Mouse (Mus musculus) 3T3-L1 (cell line): ENCODE data around the gene Atp5mpl.

Experiments
- DNase-seq: peaks from one replicate; pipeline ENCODE4 v3.0.0-alpha.2; 2015; ENCODE audit warnings: low read depth, low spot score

Atp5mpl gene

GRCm38 (mm10) chr12:111950486-111950885 is 16.3 kb downstream of the Atp5mpl start:
- no peak for DNase-seq

- peak; percentile 87 for DNase-seq
These were observed 20.1 kb downstream of the Atp5mpl start for GRCm38 (mm10) chr12:111946716-111947115.

DNA sequence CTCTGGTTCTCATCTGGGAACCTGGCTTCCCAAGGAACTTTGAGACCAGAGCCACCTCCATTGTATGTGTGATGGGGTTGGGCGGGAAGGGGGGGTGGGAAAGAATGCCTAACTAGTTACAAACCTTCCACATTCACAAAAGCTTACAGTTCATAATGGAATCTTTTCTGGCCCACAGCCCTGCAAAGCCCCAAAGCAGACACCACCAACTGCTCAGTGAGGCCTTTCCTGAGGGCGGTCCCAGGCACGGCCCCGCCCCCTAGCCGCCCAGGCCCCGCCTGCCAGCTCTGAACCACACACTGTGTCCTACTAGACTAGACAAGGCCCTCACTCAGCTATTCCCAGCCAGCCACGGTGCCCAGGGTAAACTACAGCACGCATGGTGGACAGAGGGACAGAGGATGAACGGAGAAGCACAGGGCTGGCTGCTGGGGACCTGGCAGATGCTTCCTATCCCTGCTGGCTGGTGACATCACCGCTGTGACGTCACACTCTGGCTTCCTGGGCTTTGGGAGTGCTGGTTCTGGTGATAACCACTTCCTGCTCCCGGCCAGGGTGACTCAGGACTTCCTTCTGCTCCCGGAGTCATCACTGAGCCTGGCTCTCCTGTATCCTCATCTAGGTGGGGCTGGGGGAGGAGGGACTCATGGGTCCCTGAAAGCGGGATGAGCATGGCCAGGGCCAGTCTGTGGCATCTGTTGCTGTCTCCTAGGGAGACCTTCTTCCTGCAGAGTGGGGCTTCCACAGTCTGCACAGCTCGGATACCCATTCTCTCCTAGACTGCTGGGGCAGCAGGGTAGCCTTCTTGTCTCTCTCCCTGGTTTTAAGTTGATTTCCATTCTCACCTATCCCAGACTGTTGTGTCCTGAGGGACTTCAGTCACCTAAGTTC is 20.8 kb downstream of the Atp5mpl start:
- DNase-seq = peak; percentile 68

DNA sequence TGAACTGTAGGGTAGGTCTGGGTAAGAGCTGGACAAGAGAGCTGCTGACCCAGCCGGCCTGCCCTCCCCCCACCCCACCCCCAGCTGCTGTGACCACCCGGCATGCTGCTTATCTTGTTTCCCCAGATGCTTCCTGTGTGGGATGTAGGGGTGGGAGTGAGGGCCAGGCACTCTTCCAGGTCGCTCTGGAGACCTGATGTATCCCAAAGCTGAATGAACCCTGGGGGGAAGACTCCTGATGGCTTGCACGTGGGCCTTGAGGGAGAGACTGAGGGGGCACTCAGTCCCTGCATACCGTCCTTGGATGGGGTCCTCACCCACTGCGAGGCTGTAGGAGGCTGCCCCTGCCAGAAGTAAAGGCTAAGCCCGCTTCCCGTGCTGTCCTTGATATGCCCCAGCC is 21.7 kb downstream of the Atp5mpl start:
- DNase-seq = peak; percentile 17

DNA sequence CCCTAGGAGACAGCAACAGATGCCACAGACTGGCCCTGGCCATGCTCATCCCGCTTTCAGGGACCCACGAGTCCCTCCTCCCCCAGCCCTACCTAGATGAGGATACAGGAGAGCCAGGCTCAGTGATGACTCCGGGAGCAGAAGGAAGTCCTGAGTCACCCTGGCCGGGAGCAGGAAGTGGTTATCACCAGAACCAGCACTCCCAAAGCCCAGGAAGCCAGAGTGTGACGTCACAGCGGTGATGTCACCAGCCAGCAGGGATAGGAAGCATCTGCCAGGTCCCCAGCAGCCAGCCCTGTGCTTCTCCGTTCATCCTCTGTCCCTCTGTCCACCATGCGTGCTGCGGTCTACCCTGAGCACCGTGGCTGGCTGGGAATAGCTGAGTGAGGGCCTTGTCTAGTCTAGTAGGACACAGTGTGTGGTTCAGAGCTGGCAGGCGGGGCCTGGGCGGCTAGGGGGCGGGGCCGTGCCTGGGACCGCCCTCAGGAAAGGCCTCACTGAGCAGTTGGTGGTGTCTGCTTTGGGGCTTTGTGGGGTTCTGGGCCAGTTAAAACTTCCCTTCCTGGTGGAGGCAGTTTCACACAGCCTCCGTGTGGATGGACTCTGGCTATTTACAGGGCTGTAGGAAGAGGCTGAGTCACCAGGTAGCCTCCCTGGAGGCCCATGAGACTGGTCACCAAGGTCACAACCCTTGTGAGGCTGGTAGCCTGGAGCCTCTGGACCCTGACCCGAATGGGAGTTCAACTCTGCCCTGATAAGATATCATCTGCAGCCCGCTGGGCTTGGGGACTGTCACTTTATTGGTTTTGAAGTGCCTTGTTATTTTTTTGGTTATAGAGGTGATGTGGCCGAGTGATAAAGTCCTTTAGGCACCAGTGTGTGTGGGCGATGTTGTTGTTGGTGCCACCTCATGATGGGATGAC is 22.5 kb downstream of the Atp5mpl start:
- peak; percentile 66 for DNase-seq

DNA sequence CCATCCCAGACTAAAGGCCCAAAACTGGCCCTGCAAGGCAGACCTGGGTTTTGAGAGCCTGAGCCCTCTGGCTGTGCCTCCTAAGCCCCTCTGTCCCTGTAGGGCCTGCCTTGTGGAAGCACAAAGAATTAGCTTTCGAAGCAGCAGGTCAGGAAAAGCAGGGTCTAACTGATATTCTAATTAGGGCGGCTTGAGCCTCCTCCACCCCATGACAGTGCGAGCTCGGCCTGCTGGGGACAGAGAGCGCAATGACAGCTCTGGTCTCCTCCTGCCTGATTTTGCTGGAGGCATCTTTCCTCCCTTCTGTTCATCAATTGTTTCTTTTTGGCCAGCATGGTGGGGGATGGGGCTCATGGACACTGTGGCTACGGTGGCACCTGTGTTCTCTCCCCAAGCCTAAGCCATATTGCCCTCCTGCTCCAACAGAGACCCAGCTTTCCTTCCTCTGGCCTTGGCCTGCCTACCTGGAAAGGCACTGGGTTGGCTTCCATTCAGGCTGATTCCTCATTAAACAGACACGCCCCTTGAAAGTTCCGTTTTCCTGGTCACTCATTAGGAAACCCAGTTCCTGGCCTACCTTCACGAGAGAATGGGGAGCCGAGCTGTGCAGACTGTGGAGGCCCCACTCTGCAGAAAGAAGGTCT is 23.2 kb downstream of the Atp5mpl start:
- DNase-seq = no peak

- DNase-seq = peak; percentile 89
These were observed 28.1 kb downstream of the Atp5mpl start for GRCm38 (mm10) chr12:111938623-111939177.

DNA sequence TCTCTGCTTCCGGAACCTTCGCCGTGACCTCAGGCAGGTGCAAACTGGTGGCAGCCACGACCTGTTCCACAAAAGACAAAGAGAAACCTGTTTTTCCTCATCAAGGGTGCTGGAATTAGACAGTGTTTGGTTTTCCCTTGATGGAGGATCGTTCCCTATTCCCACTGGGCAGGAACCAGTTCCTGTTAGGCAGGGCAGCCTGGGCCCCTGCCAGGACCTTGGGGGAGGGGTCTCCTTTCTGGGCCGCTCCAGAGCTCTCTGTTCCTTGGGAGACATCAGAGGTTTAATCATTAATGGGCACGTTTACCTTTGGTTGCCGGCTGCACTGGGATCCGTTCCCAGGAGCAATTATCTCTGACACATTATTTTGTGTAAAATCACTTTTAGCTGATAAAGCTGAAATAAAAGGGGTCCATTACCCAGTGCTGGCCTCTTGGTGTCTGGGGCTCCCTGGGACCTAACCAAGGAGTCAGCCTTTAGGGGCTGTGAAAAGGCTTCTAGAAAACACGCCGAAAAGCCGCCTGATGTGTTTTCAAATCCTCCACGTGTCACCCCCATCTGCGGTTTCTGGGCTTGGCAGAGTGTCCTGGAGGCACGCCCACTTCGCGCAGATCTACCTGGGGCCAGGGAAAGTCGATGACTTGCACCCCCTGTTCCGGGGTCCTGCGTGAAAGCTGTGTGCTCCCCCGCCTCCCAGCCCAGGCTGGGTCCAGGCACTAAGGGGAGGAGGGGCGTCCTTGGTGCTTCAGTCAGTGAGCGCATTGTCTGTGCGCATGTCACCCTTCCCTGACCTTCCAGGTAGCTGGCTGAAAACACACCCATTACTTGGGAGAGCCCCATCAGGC is 29.8 kb downstream of the Atp5mpl start:
- peak; percentile 48 for DNase-seq

DNA sequence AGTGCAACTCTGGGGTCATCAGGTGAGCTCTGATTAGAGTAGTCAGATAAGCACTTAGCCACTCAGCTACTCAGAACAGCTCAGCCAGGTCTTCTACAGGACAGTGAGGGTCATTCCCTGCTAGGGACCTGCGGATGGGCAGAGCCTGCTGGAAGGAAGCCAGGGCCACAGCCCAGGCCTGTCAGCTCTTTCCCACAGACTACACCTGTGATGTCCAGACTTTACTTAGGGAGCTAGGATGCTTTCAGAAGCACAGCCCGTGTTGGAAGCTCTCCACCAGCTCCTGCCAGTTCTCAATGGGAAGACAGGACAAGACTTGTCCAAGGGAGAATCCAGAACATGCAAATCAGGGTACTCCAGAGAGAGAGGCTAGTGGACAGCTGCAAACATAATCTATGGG is 32.8 kb downstream of the Atp5mpl start:
- DNase-seq = no peak

GRCm38 (mm10) chr12:111933032-111933704 is 33.6 kb downstream of the Atp5mpl start:
- DNase-seq = peak; percentile 36

DNA sequence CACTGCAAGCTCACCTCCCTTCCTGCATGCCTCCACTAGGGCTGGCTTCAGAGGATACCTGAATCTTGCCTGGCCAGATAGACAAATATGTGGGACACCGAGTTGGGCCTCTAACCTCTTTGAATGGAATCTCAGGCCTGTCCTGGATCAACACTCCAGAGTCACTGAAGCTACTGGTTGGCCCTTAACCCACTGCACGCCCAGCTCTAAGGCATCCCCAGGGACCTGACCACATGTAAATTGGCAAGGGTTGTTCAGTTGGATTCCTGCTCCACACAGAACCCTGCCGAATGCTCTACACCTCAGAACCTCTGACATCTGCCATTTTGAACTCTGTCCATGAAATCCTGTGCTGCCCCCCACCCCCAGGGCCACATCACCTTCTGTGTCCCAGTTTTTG is 34.3 kb downstream of the Atp5mpl start:
- peak; percentile 83 for DNase-seq

DNA sequence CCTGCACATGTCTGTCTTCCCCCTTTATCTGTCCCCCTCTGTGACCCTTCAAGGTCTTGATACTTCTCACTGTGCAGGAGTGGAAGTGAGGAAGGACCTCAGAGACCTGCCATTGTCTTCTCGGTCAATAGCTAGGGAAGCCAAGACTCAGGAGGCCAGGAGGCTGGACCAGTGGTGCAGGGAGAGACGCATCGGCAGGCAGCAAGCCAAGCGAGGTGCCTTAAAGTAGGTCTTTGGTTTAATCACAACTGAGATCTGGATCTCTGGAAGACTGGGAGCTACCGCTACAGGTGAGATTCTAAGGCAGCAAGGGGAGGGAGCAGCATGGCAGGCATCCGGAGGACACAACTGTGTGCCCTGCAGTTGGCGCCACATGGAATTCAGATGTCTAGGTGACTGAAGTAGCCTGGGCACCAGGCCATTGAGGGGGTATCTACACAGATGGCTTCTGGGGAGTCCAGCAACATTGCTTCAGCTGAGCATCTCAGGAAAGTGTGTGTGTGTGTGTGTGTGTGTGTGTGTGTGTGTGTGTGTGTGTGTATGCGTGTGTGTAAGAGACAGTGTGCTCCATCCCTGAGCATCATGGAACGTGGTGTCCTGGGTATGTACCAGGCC is 35.3 kb downstream of the Atp5mpl start:
- DNase-seq = no peak

DNA sequence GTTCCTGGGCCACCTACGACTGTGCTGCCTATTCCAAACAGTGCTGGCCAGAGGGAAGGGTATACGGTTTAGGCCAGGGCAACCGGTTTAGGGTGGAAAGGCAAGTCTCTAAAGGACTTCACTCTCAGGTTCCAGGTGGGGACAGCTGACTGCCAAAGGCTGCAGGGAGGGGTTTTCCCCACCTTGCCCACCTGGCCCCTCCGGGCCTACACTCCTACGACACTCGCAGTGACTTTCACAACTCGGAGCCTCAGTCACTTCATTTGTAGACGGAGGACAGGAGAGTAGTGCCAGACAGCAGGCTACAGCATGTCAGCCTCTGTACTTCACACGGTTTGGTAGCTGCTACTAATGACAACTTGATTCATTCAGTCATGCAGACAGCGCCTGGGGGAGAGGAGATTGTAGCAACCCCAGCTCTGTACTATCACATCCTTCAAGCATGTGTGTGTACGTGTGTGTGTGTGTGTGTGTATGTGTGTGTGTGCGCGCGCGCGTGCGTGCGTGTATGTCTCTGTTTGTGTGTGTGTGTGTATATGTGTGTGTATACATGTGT is 38.3 kb downstream of the Atp5mpl start:
- DNase-seq = no peak

GRCm38 (mm10) chr12:111927338-111927737 is 39.4 kb downstream of the Atp5mpl start:
- no peak for DNase-seq

DNA sequence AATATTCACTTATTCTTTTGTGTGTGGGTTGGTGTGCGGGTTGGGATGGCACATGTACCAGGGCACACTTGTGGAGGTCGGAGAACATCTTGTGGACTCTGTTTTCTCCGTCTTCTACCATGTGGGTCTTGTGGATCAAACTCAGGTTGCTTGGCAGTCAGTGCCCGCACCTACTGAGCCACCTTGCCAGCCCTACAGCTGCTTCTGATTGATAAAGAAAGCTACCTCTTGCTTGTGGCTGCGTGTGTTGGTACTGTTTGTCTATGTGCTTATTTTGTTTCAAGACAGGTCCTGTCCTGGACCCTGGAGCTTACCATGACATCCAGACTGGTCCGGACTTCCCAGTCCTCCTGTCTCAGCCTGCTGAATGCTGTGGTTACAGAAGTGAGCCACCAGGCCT is 43.7 kb downstream of the Atp5mpl start:
- DNase-seq = no peak

DNA sequence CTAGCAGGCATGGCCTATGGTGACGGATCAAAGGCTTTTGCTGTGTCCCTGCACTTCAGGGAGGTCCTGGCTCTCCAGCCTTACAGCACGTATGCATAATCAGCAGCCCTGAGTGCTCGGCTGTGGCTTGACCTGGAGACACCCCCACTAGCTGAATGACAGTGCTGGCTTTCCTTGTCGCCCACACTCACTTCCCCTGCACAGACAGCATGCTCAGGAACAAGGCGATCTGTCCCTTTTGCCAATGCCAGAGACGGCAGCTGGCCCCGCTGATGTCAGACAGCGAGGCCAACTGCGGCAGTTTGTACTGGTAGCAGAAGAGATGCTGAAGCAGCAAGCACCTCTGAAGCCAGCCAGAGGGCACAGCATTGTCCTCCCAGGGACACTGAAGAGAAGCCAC is 46.7 kb downstream of the Atp5mpl start:
- DNase-seq = no peak

DNA sequence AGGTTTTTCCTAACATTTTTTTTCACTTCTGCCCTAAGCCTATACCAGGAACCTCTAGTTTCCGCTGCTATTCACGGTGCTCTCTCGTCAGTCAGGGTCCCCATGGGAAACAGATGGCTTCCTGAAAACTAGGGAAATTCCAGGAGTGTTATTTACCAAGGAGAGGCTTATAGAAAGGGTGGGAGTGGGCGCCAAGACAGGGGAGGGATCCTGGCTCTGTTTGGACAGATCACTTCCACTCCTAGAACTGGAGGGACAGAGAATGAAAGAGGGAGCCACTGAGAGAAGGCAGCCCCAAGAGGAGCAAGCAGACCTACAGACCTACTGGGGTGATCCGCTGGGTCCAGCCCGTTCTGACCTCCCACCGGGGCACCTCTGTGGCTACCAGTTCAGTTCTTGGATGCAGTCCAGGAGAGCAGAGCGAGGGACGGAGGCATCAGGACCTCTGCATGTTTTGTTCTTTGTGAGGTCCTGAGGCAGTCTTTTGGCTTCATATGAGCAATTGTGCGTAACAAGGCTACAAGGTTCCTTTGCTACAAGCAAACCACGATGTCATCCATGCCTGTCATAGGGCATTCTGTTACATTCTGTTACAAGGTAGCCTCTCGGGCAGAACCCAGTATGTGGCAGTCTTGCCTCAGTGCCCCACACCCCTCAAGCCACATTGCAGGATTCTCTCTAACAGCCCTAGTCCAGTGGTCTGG is 50.1 kb downstream of the Atp5mpl start:
- DNase-seq = no peak

DNA sequence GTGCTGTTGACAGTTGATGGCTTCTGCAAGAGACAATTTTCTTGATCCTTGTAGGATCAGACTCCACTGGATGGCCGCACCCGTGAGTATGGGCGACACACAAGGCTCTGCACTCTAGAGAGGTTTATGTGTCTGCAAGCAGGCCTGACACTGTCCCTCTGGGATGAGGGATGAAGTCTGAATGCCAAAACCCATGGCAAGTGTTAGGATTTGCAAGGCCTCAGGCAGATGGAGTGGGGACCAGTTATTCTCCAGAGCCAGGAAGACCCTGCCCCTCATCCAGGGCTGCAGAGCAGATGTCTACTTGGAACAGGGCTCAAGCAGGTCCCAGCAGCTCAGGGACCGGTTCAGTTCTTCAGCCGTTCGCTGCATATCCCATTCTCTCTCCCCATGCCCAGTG is 51.0 kb downstream of the Atp5mpl start:
- no peak for DNase-seq

- DNase-seq = no peak
These were observed 52.7 kb downstream of the Atp5mpl start for GRCm38 (mm10) chr12:111914031-111914430.
